Mouse (Mus musculus) midbrain, embryonic 14.5 days (tissue): ENCODE measurements at regions not wholly inside any gene's neighbourhood (a gene's known extent, or its start where the extent isn't known, plus 50 kb on each side); places are given as distances from the start of the nearest gene placed in this dataset.

ENCODE experiments used
- ATAC-seq: fragments of 200-750 bp; cut with Nextera tagmentation; 2 replicates; pipeline ENCODE4 v1.8.0; 2017; ENCODE audit warnings: moderate number of reproducible peaks, moderate library complexity; ENCODE audit not compliant: low FRiP score, low TSS enrichment
- DNase-seq: peaks from one replicate; pipeline ENCODE4 v3.0.0-alpha.2; 2015
- H3K27ac ChIP-seq: fragments of 300-500 bp; sonication (generic); replicated peaks from 2 replicates; pipeline ENCODE4 v1.5.1; 2014; ENCODE audit warnings: mild to moderate bottlenecking, low read depth, low read length, moderate library complexity
- H3K27me3 ChIP-seq: fragments of 300-500 bp; sonication (generic); 2 replicates; pipeline ENCODE4 v1.6.1; 2014; ENCODE audit warnings: low read length, control low read depth, mixed read lengths; ENCODE audit not compliant: control insufficient read depth, insufficient read depth
- H3K36me3 ChIP-seq: fragments of 300-500 bp; sonication (generic); 2 replicates; pipeline ENCODE4 v1.6.1; 2014; ENCODE audit warnings: low read length, control low read depth; ENCODE audit not compliant: control insufficient read depth, insufficient read depth
- H3K4me1 ChIP-seq: fragments of 300-500 bp; sonication (generic); 2 replicates; pipeline ENCODE4 v1.6.1; 2014; ENCODE audit warnings: mild to moderate bottlenecking, antibody characterized with exemption, low read length, control low read depth; ENCODE audit not compliant: control insufficient read depth, insufficient read depth
- H3K4me2 ChIP-seq: fragments of 300-500 bp; sonication (generic); 2 replicates; pipeline ENCODE4 v1.6.1; 2014; ENCODE audit warnings: mild to moderate bottlenecking, low read length, moderate library complexity
- H3K4me3 ChIP-seq: fragments of 300-500 bp; sonication (generic); replicated peaks from 2 replicates; pipeline ENCODE4 v1.5.1; 2014; ENCODE audit warnings: low read depth, low read length
- H3K9ac ChIP-seq: fragments of 300-500 bp; sonication (generic); replicated peaks from 2 replicates; pipeline ENCODE4 v1.6.1; 2014; ENCODE audit warnings: mild to moderate bottlenecking, low read length, moderate library complexity
- H3K9me3 ChIP-seq: fragments of 300-500 bp; sonication (generic); 2 replicates; pipeline ENCODE4 v1.6.1; 2016; ENCODE audit warnings: low read length, control low read depth, mixed read lengths; ENCODE audit not compliant: control insufficient read depth
- WGBS: fragments of 180-500 bp; shearing (Covaris S2); extraction: QIAGEN DNeasy Blood & Tissue Kit; methylation state at CpG from one replicate; pipeline ENCODE4 v1.1.7; 2014; 5-methylcytosine and 5-hydroxymethylcytosine counted together

GRCm38 (mm10) chr17:51462137-51462880 lies 283.2 kb upstream of the Tbc1d5 start:
- ATAC-seq (0 out of 2 replicates have a peak, but pooled peaks have one; percentile 24), DNase-seq (no peak)
- Histone ChIP-seq H3K9ac (no peak overlapping the region), H3K9me3 (no peaks in the 10 kb centered on the region), H3K4me2 (peak overlapping the region; percentile 36), H3K4me1 (0 out of 2 replicates have a peak, but pooled peaks cover 6% of the 10 kb centered on the region), H3K4me3 (no peak overlapping the region), H3K27me3 (no peaks in the 10 kb centered on the region), H3K27ac (no peak overlapping the region), H3K36me3 (no peaks in the 10 kb centered on the region)
- 24% methylated on average over 5 of the region's 5 CpGs for WGBS

GRCm38 (mm10) chr17:51461248-51461647 lies 282.1 kb upstream of the Tbc1d5 start:
- peak overlapping the region; percentile 6; the same call in 1 of the 2 replicates for H3K4me3 ChIP-seq
- peak overlapping the region; percentile 36 for H3K4me2 ChIP-seq
- no peaks in the 10 kb centered on the region for H3K9me3 ChIP-seq
- no peak overlapping the region for H3K9ac ChIP-seq
- peak; percentile 44 for DNase-seq
- H3K36me3 ChIP-seq = no peaks in the 10 kb centered on the region
- ATAC-seq = no peak; the same call in 1 of the 2 replicates
- no peaks in the 10 kb centered on the region for H3K27me3 ChIP-seq
- no peak overlapping the region for H3K27ac ChIP-seq
- 48% methylated on average over 14 of the region's 14 CpGs for WGBS
- H3K4me1 ChIP-seq = 0 out of 2 replicates have a peak, but pooled peaks cover 6% of the 10 kb centered on the region

GRCm38 (mm10) chr17:51459119-51459518 lies 280.0 kb upstream of the Tbc1d5 start:
- Histone ChIP-seq H3K4me1 (0 out of 2 replicates have a peak, but pooled peaks cover 6% of the 10 kb centered on the region), H3K4me2 (no peak overlapping the region), H3K9ac (no peak overlapping the region), H3K4me3 (no peak overlapping the region), H3K9me3 (no peaks in the 10 kb centered on the region), H3K36me3 (no peaks in the 10 kb centered on the region), H3K27me3 (no peaks in the 10 kb centered on the region), H3K27ac (no peak overlapping the region)
- 94% methylated on average over 1 of the region's 1 CpGs for WGBS
- no peak for DNase-seq
- ATAC-seq = no peak

GRCm38 (mm10) chr17:51415746-51416145 lies 236.6 kb upstream of the Tbc1d5 start:
- no peaks in the 10 kb centered on the region for H3K9me3 ChIP-seq

GRCm38 (mm10) chr17:51414304-51414703 lies 235.2 kb upstream of the Tbc1d5 start:
- no peak overlapping the region for H3K9ac ChIP-seq
- no peaks in the 10 kb centered on the region for H3K9me3 ChIP-seq
- H3K27me3 ChIP-seq = no peaks in the 10 kb centered on the region
- no peaks in the 10 kb centered on the region for H3K36me3 ChIP-seq
- ATAC-seq (no peak), DNase-seq (no peak)
- no peak overlapping the region for H3K4me2 ChIP-seq
- H3K27ac ChIP-seq = no peak overlapping the region
- H3K4me3 ChIP-seq = no peak overlapping the region
- 72% methylated on average over 4 of the region's 4 CpGs for WGBS
- no peaks in the 10 kb centered on the region for H3K4me1 ChIP-seq

More at GRCm38 (mm10) chr17:51415746-51416145, 236.6 kb upstream of the Tbc1d5 start:
- Histone ChIP-seq H3K27ac (no peak overlapping the region), H3K27me3 (no peaks in the 10 kb centered on the region), H3K36me3 (no peaks in the 10 kb centered on the region), H3K4me2 (no peak overlapping the region), H3K4me3 (no peak overlapping the region), H3K4me1 (no peaks in the 10 kb centered on the region), H3K9ac (no peak overlapping the region)
- WGBS = 93% methylated on average over 6 of the region's 6 CpGs
- ATAC-seq (no peak), DNase-seq (no peak)

GRCm38 (mm10) chr17:51413741-51414140 lies 234.6 kb upstream of the Tbc1d5 start:
- Histone ChIP-seq H3K27me3 (no peaks in the 10 kb centered on the region), H3K9me3 (no peaks in the 10 kb centered on the region), H3K27ac (no peak overlapping the region), H3K36me3 (no peaks in the 10 kb centered on the region), H3K4me1 (no peaks in the 10 kb centered on the region), H3K4me2 (no peak overlapping the region), H3K9ac (no peak overlapping the region), H3K4me3 (no peak overlapping the region)
- no peak for ATAC-seq
- DNase-seq = no peak

- Histone ChIP-seq H3K4me1 (no peaks in the 10 kb centered on the region), H3K4me3 (no peak overlapping the region), H3K27me3 (no peaks in the 10 kb centered on the region), H3K9me3 (no peaks in the 10 kb centered on the region), H3K27ac (no peak overlapping the region), H3K4me2 (no peak overlapping the region), H3K9ac (no peak overlapping the region), H3K36me3 (no peaks in the 10 kb centered on the region)
- ATAC-seq (no peak), DNase-seq (no peak)
- 91% methylated on average over 12 of the region's 12 CpGs for WGBS
These were observed 232.5 kb upstream of the Tbc1d5 start for GRCm38 (mm10) chr17:51411545-51412094.

GRCm38 (mm10) chr17:51408894-51409293 lies 229.7 kb upstream of the Tbc1d5 start:
- Histone ChIP-seq H3K4me2 (no peak overlapping the region), H3K4me1 (no peaks in the 10 kb centered on the region), H3K27ac (no peak overlapping the region), H3K36me3 (no peaks in the 10 kb centered on the region), H3K27me3 (no peaks in the 10 kb centered on the region), H3K9me3 (no peaks in the 10 kb centered on the region), H3K9ac (no peak overlapping the region), H3K4me3 (no peak overlapping the region)
- no peak for ATAC-seq
- WGBS = 65% methylated on average over 5 of the region's 5 CpGs
- no peak for DNase-seq

GRCm38 (mm10) chr17:51408367-51408766 lies 229.2 kb upstream of the Tbc1d5 start:
- H3K9me3 ChIP-seq = no peaks in the 10 kb centered on the region
- H3K27me3 ChIP-seq = no peaks in the 10 kb centered on the region
- H3K4me3 ChIP-seq = no peak overlapping the region
- H3K36me3 ChIP-seq = no peaks in the 10 kb centered on the region
- H3K27ac ChIP-seq = no peak overlapping the region
- no peaks in the 10 kb centered on the region for H3K4me1 ChIP-seq
- no peak for DNase-seq
- H3K4me2 ChIP-seq = no peak overlapping the region
- no peak for ATAC-seq
- 89% methylated on average over 3 of the region's 3 CpGs for WGBS
- no peak overlapping the region for H3K9ac ChIP-seq
